Mouse (Mus musculus): ENCODE data around the gene 9830107B12Rik. TPM values are rescaled to one million over a fixed set of nuclear protein-coding genes. Genes with fewer than 3 reads are reported as not detected.

Gene 9830107B12Rik
- polyA plus RNA-seq, 1 experiment from 2014 or later = not detected

- Histone ChIP-seq H3K4me1 (replicated peaks; ENCODE audit: control insufficient read depth, insufficient read depth, low read length) (peaks cover 38% of the 10 kb centered on the region), H3K27me3 (replicated peaks; ENCODE audit: control insufficient read depth, insufficient read depth, low read length) (peaks cover 57% of the 10 kb centered on the region), H3K4me2 (ENCODE audit: low read length) (peak overlapping the region; percentile 80), H3K27ac (ENCODE audit: low read depth) (no peak overlapping the region), H3K36me3 (ENCODE audit: control insufficient read depth, insufficient read depth, low read length) (no peaks in the 10 kb centered on the region), H3K9me3 (ENCODE audit: control insufficient read depth, low read length) (peaks cover 4% of the 10 kb centered on the region; the same call in 1 of the 2 replicates), H3K4me3 (ENCODE audit: low read depth, low read length) (peak overlapping the region; percentile 34), H3K9ac (ENCODE audit: low read length) (peak overlapping the region; percentile 16; the same call in 1 of the 2 replicates)
- ATAC-seq (replicated peaks; ENCODE audit: low FRiP score, low TSS enrichment, low read depth) = peak; percentile 38; the same call in 1 of the 2 replicates
- peak; percentile 86 for DNase-seq (ENCODE audit: low spot score)
- WGBS = 3% methylated on average over 38 of the region's 41 CpGs
Observed at GRCm38 (mm10) chr17:48097011-48097742, 48.9 kb downstream of the 9830107B12Rik start.

DNA sequence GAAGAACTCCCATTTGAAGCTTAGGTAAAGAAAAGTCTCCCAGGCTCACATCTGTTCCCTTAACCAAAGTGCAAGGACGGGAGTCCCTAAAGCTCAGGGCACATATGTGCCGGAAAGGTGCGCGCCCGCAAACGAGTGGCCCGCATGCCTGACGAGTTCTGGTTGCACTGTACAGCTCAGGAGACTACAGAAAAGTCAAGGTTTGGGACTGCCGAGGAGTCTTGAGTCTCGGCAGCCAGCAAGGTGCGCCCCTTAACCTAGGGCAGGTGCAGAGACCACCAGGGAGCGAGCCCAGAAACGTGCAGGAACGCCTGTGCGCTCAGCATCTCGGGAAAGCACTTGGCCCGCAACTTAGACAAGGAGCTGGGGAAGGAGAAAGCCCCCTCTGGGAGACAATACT lies 49.7 kb downstream of the 9830107B12Rik start:
- no peak for ATAC-seq (replicated peaks; ENCODE audit: low FRiP score, low TSS enrichment, low read depth)
- no peak overlapping the region for H3K9ac ChIP-seq (ENCODE audit: low read length)
- WGBS = 16% methylated on average over 17 of the region's 17 CpGs
- H3K27me3 ChIP-seq (replicated peaks; ENCODE audit: control insufficient read depth, insufficient read depth, low read length) = peaks cover 57% of the 10 kb centered on the region
- H3K4me2 ChIP-seq (ENCODE audit: low read length) = no peak overlapping the region
- peaks cover 38% of the 10 kb centered on the region for H3K4me1 ChIP-seq (replicated peaks; ENCODE audit: control insufficient read depth, insufficient read depth, low read length)
- no peak overlapping the region for H3K27ac ChIP-seq (ENCODE audit: low read depth)
- 0 out of 2 replicates have a peak overlapping the region, but pooled peaks have one; percentile 2 for H3K4me3 ChIP-seq (ENCODE audit: low read depth, low read length)
- H3K9me3 ChIP-seq (ENCODE audit: control insufficient read depth, low read length) = peaks cover 4% of the 10 kb centered on the region; the same call in 1 of the 2 replicates
- DNase-seq (ENCODE audit: low spot score) = peak; percentile 74
- no peaks in the 10 kb centered on the region for H3K36me3 ChIP-seq (ENCODE audit: control insufficient read depth, insufficient read depth, low read length)

DNA sequence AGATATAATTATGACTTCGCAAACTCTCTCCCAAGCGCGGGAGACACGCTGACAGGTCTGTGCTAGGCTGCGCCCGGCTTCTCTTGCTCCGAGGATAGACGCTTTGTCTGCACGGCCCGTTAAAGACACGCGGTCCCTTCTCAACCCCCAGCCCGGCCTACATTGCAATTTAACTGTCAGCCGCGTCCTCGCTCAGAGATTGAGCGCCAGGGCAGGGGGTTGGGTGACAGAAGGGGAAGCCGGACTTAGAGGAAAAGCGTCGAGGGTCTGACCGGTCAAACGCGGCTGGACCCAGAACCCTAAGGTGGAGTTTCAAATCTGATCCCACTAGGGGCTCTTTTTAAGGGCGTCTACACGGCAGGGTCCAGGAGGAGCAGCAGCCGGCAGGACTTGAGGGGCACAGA lies 50.3 kb downstream of the 9830107B12Rik start:
- H3K36me3 ChIP-seq (ENCODE audit: control insufficient read depth, insufficient read depth, low read length) = no peaks in the 10 kb centered on the region
- H3K4me3 ChIP-seq (ENCODE audit: low read depth, low read length) = 0 out of 2 replicates have a peak overlapping the region, but pooled peaks have one; percentile 1
- no peak overlapping the region for H3K9ac ChIP-seq (ENCODE audit: low read length)
- peak overlapping the region; percentile 32 for H3K4me2 ChIP-seq (ENCODE audit: low read length)
- 5% methylated on average over 26 of the region's 26 CpGs for WGBS
- H3K4me1 ChIP-seq (replicated peaks; ENCODE audit: control insufficient read depth, insufficient read depth, low read length) = peaks cover 37% of the 10 kb centered on the region
- DNase-seq (ENCODE audit: low spot score) (peak; percentile 73), ATAC-seq (replicated peaks; ENCODE audit: low FRiP score, low TSS enrichment, low read depth) (no peak)
- peaks cover 4% of the 10 kb centered on the region; the same call in 1 of the 2 replicates for H3K9me3 ChIP-seq (ENCODE audit: control insufficient read depth, low read length)
- no peak overlapping the region for H3K27ac ChIP-seq (ENCODE audit: low read depth)
- H3K27me3 ChIP-seq (replicated peaks; ENCODE audit: control insufficient read depth, insufficient read depth, low read length) = peaks cover 57% of the 10 kb centered on the region

DNA sequence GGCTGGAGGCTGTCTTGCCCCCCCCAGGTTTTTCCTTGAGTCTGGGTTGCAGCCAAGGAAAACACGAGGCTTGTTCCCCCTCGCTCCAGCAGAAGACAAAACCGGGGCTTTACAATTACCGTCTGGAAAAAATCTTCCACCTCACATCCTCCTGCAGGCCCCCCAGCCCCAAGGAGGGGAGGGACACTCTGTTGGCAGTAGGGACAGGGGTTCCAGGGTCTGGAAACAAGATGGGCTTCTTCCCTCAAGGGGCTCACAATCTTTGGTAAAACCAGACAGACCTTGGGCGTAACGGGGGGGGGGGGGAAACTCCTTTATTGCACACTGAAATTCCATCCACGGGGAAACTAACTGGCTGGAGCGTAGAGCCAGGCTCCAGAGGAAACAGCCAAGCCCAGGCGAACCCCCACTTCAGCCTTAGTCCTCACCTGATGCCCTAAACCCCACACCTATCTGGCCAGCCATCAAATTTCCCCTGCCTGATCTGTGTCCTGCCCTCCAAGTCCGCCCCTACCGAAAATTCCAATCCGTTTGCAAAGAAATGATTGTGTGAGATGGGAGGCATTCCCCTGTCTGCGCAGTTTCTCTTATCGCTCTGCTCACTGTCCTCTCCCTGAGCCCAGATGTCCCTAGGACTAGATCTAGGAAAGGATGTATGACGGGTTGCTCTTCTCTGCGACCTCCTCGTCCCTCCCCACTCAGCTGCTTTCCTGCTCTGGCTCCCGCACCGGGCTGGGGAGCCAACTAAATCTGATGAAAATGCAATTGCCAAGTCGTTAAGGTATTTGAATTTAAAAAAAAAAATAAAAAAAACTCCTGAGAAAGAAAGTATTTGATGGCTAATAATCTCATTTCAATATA lies 51.0 kb downstream of the 9830107B12Rik start:
- Histone ChIP-seq H3K9ac (ENCODE audit: low read length) (no peak overlapping the region), H3K27me3 (replicated peaks; ENCODE audit: control insufficient read depth, insufficient read depth, low read length) (peaks cover 57% of the 10 kb centered on the region), H3K4me3 (ENCODE audit: low read depth, low read length) (no peak overlapping the region), H3K27ac (ENCODE audit: low read depth) (no peak overlapping the region), H3K9me3 (ENCODE audit: control insufficient read depth, low read length) (peaks cover 4% of the 10 kb centered on the region; the same call in 1 of the 2 replicates), H3K4me1 (replicated peaks; ENCODE audit: control insufficient read depth, insufficient read depth, low read length) (peaks cover 33% of the 10 kb centered on the region), H3K4me2 (ENCODE audit: low read length) (peak overlapping the region; percentile 32; the same call in 1 of the 2 replicates), H3K36me3 (ENCODE audit: control insufficient read depth, insufficient read depth, low read length) (no peaks in the 10 kb centered on the region)
- WGBS = 12% methylated on average over 19 of the region's 20 CpGs
- peak; percentile 57 for DNase-seq (ENCODE audit: low spot score)
- ATAC-seq (replicated peaks; ENCODE audit: low FRiP score, low TSS enrichment, low read depth) = no peak

DNA sequence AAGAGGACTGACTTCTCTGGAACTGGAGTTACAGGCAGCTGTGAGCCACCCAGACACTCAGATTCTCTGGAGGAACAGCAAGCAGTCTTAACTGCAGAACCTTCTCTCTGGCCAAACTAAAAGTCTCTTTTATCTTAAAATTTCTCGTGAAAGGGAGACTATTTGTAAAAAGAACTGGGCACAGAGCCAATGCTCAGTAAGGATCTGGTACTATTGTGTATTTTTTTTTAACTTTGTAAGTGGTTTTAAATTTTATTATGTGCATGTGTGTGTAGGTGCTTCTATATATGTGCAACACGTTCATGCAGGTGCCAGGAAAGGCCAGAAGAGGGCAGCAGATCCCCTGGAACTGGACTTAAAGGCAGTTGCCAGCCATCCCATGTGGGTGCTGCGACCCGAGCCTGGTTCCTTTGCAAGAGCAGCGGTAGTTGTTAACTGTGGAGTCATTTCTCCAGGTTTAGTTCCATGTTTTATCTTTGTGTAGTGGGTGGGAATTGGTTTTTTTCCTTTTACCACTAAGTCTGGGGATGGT lies 52.7 kb downstream of the 9830107B12Rik start:
- peaks cover 45% of the 10 kb centered on the region for H3K27me3 ChIP-seq (replicated peaks; ENCODE audit: control insufficient read depth, insufficient read depth, low read length)
- no peak overlapping the region for H3K4me2 ChIP-seq (ENCODE audit: low read length)
- H3K4me3 ChIP-seq (ENCODE audit: low read depth, low read length) = no peak overlapping the region
- no peak for DNase-seq (ENCODE audit: low spot score)
- peaks cover 4% of the 10 kb centered on the region; the same call in 1 of the 2 replicates for H3K9me3 ChIP-seq (ENCODE audit: control insufficient read depth, low read length)
- H3K4me1 ChIP-seq (replicated peaks; ENCODE audit: control insufficient read depth, insufficient read depth, low read length) = peaks cover 29% of the 10 kb centered on the region
- no peaks in the 10 kb centered on the region for H3K36me3 ChIP-seq (ENCODE audit: control insufficient read depth, insufficient read depth, low read length)
- 71% methylated on average over 5 of the region's 5 CpGs for whole genome bisulfite sequencing
- H3K9ac ChIP-seq (ENCODE audit: low read length) = no peak overlapping the region
- no peak for ATAC-seq (replicated peaks; ENCODE audit: low FRiP score, low TSS enrichment, low read depth)
- no peak overlapping the region for H3K27ac ChIP-seq (ENCODE audit: low read depth)

DNA sequence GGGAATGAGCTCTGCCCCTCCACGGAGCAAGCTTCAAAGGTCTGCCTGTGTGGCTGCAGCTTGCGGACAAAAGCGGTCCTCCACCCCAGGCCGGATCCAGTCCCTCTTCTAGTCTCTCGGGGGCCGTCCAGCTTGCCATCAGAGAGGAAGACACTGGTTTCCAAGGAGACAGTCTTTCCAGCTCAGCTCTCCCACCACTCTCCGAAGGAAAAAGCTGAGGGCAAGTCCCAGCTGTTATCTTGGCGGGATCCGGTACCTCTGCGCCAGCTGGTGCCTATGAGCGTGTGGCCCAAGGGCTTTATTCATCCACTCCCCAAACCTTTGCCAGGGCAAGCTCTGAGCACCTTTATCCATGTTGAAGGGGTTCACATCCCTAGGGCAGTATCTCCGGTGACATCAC lies 55.8 kb downstream of the 9830107B12Rik start:
- DNase-seq (ENCODE audit: low spot score) (no peak), ATAC-seq (replicated peaks; ENCODE audit: low FRiP score, low TSS enrichment, low read depth) (no peak)
- H3K4me3 ChIP-seq (ENCODE audit: low read depth, low read length) = no peak overlapping the region
- H3K36me3 ChIP-seq (ENCODE audit: control insufficient read depth, insufficient read depth, low read length) = no peaks in the 10 kb centered on the region
- peaks cover 16% of the 10 kb centered on the region for H3K27me3 ChIP-seq (replicated peaks; ENCODE audit: control insufficient read depth, insufficient read depth, low read length)
- peaks cover 3% of the 10 kb centered on the region; the same call in 1 of the 2 replicates for H3K4me1 ChIP-seq (replicated peaks; ENCODE audit: control insufficient read depth, insufficient read depth, low read length)
- 77% methylated on average over 12 of the region's 12 CpGs for WGBS
- no peak overlapping the region for H3K4me2 ChIP-seq (ENCODE audit: low read length)
- no peak overlapping the region for H3K27ac ChIP-seq (ENCODE audit: low read depth)
- H3K9me3 ChIP-seq (ENCODE audit: control insufficient read depth, low read length) = peaks cover 4% of the 10 kb centered on the region; the same call in 1 of the 2 replicates
- no peak overlapping the region for H3K9ac ChIP-seq (ENCODE audit: low read length)

- ATAC-seq (replicated peaks; ENCODE audit: low FRiP score, low TSS enrichment, low read depth) (no peak), DNase-seq (ENCODE audit: low spot score) (no peak)
- H3K4me2 ChIP-seq (ENCODE audit: low read length) = no peak overlapping the region
- H3K27ac ChIP-seq (ENCODE audit: low read depth) = no peak overlapping the region
- H3K9ac ChIP-seq (ENCODE audit: low read length) = no peak overlapping the region
- H3K9me3 ChIP-seq (ENCODE audit: control insufficient read depth, low read length) = peaks cover 4% of the 10 kb centered on the region; the same call in 1 of the 2 replicates
- peaks cover 8% of the 10 kb centered on the region; the same call in 1 of the 2 replicates for H3K27me3 ChIP-seq (replicated peaks; ENCODE audit: control insufficient read depth, insufficient read depth, low read length)
- WGBS = 70% methylated on average over 2 of the region's 2 CpGs
- no peak overlapping the region for H3K4me3 ChIP-seq (ENCODE audit: low read depth, low read length)
- H3K4me1 ChIP-seq (replicated peaks; ENCODE audit: control insufficient read depth, insufficient read depth, low read length) = no peaks in the 10 kb centered on the region
- H3K36me3 ChIP-seq (ENCODE audit: control insufficient read depth, insufficient read depth, low read length) = no peaks in the 10 kb centered on the region
Observed at GRCm38 (mm10) chr17:48089446-48089845, 56.6 kb downstream of the 9830107B12Rik start.

DNA sequence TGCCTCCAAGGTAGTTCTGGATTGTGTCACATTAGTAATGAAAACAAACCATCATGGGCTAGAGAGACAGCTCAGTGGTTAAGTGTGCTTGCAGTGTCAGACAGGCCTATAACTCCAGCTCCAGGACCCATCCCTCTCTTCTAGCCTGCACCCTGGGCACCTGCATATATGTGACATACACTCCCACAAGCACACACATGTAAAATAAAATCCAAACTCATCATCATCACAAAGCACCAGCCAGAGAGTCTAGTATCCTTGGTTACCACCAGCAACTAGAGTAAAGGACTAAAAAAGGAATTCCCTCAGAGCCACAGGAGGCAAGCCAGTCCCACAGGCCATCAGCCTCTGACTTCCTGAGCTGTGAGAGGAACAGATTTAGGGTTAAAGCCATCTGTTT lies 57.0 kb downstream of the 9830107B12Rik start, which contains the start of gene 1700067P10Rik:
1700067P10Rik (plus strand) TSS at position 301 of the 400 bp plus-strand sequence.
- DNase-seq (ENCODE audit: low spot score) = no peak
- Histone ChIP-seq H3K9me3 (ENCODE audit: control insufficient read depth, low read length) (peaks cover 4% of the 10 kb centered on the region; the same call in 1 of the 2 replicates), H3K36me3 (ENCODE audit: control insufficient read depth, insufficient read depth, low read length) (no peaks in the 10 kb centered on the region)

More for the DNA sequence above, 57.0 kb downstream of the 9830107B12Rik start, which contains the start of gene 1700067P10Rik:
- no peak within 1 kb of the TSS for H3K9ac ChIP-seq (ENCODE audit: low read length)
- ATAC-seq (replicated peaks; ENCODE audit: low FRiP score, low TSS enrichment, low read depth) = no peak
- H3K27ac ChIP-seq (ENCODE audit: low read depth) = no peak within 1 kb of the TSS
- H3K27me3 ChIP-seq (replicated peaks; ENCODE audit: control insufficient read depth, insufficient read depth, low read length) = peaks cover 3% of the 10 kb centered on the region; the same call in 1 of the 2 replicates
- H3K4me1 ChIP-seq (replicated peaks; ENCODE audit: control insufficient read depth, insufficient read depth, low read length) = no peaks in the 10 kb centered on the region
- H3K4me3 ChIP-seq (ENCODE audit: low read depth, low read length) = no peak within 1 kb of the TSS
- no peak within 1 kb of the TSS for H3K4me2 ChIP-seq (ENCODE audit: low read length)
